Mouse (Mus musculus) neural tube, embryonic 11.5 days (tissue): ENCODE measurements at regions not wholly inside any gene's neighbourhood (a gene's known extent, or its start where the extent isn't known, plus 50 kb on each side); places are given as distances from the start of the nearest gene placed in this dataset.

Source experiments
- ATAC-seq: fragments of 200-750 bp; cut with Nextera tagmentation; 2 replicates; pipeline ENCODE4 v1.8.0; 2017; ENCODE audit warnings: moderate number of reproducible peaks, mild to moderate bottlenecking, moderate TSS enrichment, moderate library complexity; ENCODE audit not compliant: insufficient read depth, low FRiP score, low TSS enrichment
- DNase-seq: peaks from one replicate; pipeline ENCODE4 v3.0.0-alpha.2; 2015; ENCODE audit warnings: low spot score
- H3K27ac ChIP-seq: fragments of 300-500 bp; sonication (generic); 2 replicates; pipeline ENCODE4 v1.5.1; 2014; ENCODE audit warnings: low read depth, mild to moderate bottlenecking, low read length
- H3K27me3 ChIP-seq: fragments of 300-500 bp; sonication (generic); 2 replicates; pipeline ENCODE4 v1.6.1; 2014; ENCODE audit warnings: mild to moderate bottlenecking, low read length, mixed read lengths; ENCODE audit not compliant: control insufficient read depth, insufficient read depth
- H3K36me3 ChIP-seq: fragments of 300-500 bp; sonication (generic); 2 replicates; pipeline ENCODE4 v1.6.1; 2014; ENCODE audit warnings: mild to moderate bottlenecking, low read length, moderate library complexity, mixed read lengths; ENCODE audit not compliant: control insufficient read depth, insufficient read depth
- H3K4me1 ChIP-seq: fragments of 300-500 bp; sonication (generic); 2 replicates; pipeline ENCODE4 v1.6.1; 2014; ENCODE audit warnings: low read length, mixed read lengths; ENCODE audit not compliant: control insufficient read depth, insufficient read depth
- H3K4me2 ChIP-seq: fragments of 300-500 bp; sonication (generic); 2 replicates; pipeline ENCODE4 v1.6.1; 2014; ENCODE audit warnings: low read depth, mild to moderate bottlenecking, moderate library complexity
- H3K4me3 ChIP-seq: fragments of 300-500 bp; sonication (generic); 2 replicates; pipeline ENCODE4 v1.5.1; 2014; ENCODE audit warnings: low read depth, low read length
- H3K9ac ChIP-seq: fragments of 300-500 bp; sonication (generic); 2 replicates; pipeline ENCODE4 v1.6.1; 2014; ENCODE audit warnings: mild to moderate bottlenecking, low read length
- H3K9me3 ChIP-seq: fragments of 300-500 bp; sonication (generic); 2 replicates; pipeline ENCODE4 v1.6.1; 2016; ENCODE audit warnings: low read length; ENCODE audit not compliant: control insufficient read depth
- WGBS: fragments of 180-500 bp; shearing (Covaris S2); extraction: QIAGEN DNeasy Blood & Tissue Kit; methylation state at CpG from one replicate; pipeline ENCODE4 v1.1.7; 2014; 5-methylcytosine and 5-hydroxymethylcytosine counted together

DNA sequence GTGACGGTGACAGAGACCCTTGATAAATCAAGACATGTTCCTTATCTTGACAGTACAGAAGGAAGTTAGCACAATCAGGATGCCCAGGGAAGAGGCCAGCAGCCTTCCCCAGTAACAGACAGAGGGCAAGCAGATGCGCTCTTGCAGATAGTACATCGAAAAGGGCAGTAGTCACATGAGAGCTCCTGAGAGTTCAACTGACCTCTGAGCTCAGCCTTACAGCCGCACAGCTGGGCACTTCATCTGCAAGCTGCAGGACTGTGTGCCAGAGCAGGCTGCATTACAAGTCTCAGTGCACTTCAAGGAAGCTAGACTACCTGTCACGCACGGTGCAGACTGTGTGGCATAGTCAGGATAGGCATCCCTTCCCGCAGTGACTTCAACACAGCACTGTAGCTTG is 67.2 kb upstream of the Hbs1l start:
- DNase-seq: peak; percentile 11
- no peaks in the 10 kb centered on the region for H3K4me1 ChIP-seq
- no peaks in the 10 kb centered on the region for H3K36me3 ChIP-seq
- 74% methylated on average over 7 of the region's 7 CpGs for WGBS
- no peaks in the 10 kb centered on the region for H3K9me3 ChIP-seq
- H3K4me3 ChIP-seq: no peak overlapping the region
- ATAC-seq: no peak
- H3K27ac ChIP-seq: no peak overlapping the region
- no peak overlapping the region for H3K9ac ChIP-seq
- no peaks in the 10 kb centered on the region for H3K27me3 ChIP-seq
- no peak overlapping the region for H3K4me2 ChIP-seq

GRCm38 (mm10) chr10:21235172-21235571 is 60.6 kb upstream of the Hbs1l start:
- H3K27ac ChIP-seq: no peak overlapping the region

DNA sequence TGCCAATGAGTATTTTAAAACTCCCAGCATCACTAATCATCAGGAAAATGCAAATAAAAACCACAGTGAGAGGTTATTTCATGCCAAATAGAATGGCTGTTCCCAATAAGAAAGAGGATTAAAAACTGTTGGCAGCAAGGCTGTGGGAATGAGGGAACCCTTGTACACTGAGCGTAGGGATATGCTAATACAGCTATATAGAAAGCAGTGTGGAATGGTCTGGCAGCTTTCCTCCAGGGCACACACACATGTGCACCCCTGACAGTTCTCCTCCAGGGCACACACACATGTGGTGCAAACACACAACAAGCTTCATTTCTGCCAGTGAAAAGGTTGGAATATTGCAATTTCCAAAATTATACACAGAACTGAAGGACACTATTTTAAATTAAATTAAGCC is 58.8 kb upstream of the Hbs1l start:
- H3K9me3 ChIP-seq: no peaks in the 10 kb centered on the region

More at GRCm38 (mm10) chr10:21235172-21235571, 60.6 kb upstream of the Hbs1l start:
- ATAC-seq: no peak
- no peak overlapping the region for H3K4me2 ChIP-seq
- no peaks in the 10 kb centered on the region for H3K27me3 ChIP-seq
- H3K4me3 ChIP-seq: no peak overlapping the region
- no peak for DNase-seq
- WGBS: 66% methylated on average over 1 of the region's 1 CpGs
- H3K9ac ChIP-seq: no peak overlapping the region
- H3K9me3 ChIP-seq: no peaks in the 10 kb centered on the region
- H3K36me3 ChIP-seq: no peaks in the 10 kb centered on the region
- no peaks in the 10 kb centered on the region for H3K4me1 ChIP-seq

DNA sequence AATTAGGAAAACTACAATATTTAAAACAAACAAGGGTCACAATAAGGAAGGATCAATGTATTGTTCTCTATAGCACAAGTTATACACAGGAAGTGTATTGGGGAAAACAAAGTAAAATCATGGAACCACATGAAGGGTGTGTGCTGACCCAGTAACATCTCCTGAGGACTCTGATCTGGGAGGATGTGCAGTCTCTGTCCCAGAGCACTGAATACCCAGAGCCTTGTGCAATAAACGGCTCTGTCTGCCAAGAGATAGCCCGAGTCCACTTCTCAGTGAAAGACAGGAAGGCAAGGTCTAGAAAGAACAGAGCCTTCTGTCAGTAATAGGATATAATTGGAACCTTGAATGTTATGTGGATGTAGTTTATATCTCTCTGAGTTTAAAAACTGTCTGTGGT is 56.3 kb upstream of the Hbs1l start:
- Histone ChIP-seq H3K27me3 (no peaks in the 10 kb centered on the region), H3K9me3 (no peaks in the 10 kb centered on the region), H3K27ac (no peak overlapping the region), H3K4me3 (no peak overlapping the region), H3K4me2 (no peak overlapping the region), H3K4me1 (no peaks in the 10 kb centered on the region), H3K9ac (no peak overlapping the region), H3K36me3 (no peaks in the 10 kb centered on the region)
- ATAC-seq: no peak
- 83% methylated on average over 2 of the region's 2 CpGs for WGBS
- DNase-seq: no peak

More for the DNA sequence above, 58.8 kb upstream of the Hbs1l start:
- Histone ChIP-seq H3K4me3 (no peak overlapping the region), H3K4me2 (no peak overlapping the region), H3K27me3 (no peaks in the 10 kb centered on the region), H3K9ac (no peak overlapping the region), H3K27ac (no peak overlapping the region), H3K36me3 (no peaks in the 10 kb centered on the region), H3K4me1 (no peaks in the 10 kb centered on the region)
- no peak for ATAC-seq
- 81% methylated on average over 1 of the region's 1 CpGs for WGBS
- DNase-seq: no peak

GRCm38 (mm10) chr10:21241557-21242222 is 54.1 kb upstream of the Hbs1l start:
- Histone ChIP-seq H3K4me3 (no peak overlapping the region), H3K9ac (no peak overlapping the region), H3K9me3 (no peaks in the 10 kb centered on the region), H3K36me3 (no peaks in the 10 kb centered on the region), H3K4me2 (no peak overlapping the region), H3K27ac (no peak overlapping the region), H3K4me1 (no peaks in the 10 kb centered on the region), H3K27me3 (no peaks in the 10 kb centered on the region)
- 92% methylated on average over 6 of the region's 6 CpGs for WGBS
- DNase-seq: no peak
- ATAC-seq: no peak

DNA sequence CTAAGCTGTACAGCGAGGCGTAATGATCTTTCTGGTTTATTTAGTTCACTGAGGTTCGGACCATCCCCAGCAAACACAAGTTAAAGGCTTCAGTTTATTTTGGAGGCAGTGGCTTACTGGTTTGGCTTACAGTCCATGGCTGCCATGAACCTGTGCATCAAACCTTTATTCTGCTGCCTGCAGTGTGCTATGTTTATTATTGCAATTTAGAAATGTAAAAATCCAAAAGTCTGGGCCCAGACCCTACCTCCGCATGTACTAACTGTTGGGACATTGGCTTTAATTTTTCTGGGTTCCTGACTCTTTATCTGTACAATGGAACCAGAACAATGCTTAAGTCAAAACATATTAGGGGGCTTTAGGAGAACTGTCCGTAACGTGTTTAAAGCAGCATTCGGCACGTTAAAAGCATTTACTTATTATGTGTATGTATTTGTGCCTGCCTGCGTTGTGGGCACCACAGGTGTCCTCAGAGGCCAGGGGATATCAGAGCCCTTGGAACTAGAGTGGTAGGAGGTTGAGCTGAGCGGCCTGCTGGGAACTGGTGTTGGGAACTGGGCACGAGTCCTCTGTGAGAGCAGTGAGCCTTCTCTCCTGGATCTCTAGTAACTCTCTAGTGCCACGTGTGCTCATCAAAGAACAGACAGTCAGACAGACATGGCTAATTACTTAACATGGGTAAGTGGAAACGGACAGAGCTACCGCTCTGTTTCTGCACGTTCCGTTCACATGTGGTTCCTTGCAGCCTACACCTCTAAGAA is 53.1 kb upstream of the Hbs1l start:
- DNase-seq: no peak
- Histone ChIP-seq H3K9me3 (no peaks in the 10 kb centered on the region), H3K27me3 (no peaks in the 10 kb centered on the region), H3K4me3 (no peak overlapping the region), H3K9ac (no peak overlapping the region), H3K36me3 (no peaks in the 10 kb centered on the region), H3K4me2 (no peak overlapping the region), H3K27ac (no peak overlapping the region), H3K4me1 (no peaks in the 10 kb centered on the region)
- ATAC-seq: no peak
- WGBS: 89% methylated on average over 16 of the region's 16 CpGs

DNA sequence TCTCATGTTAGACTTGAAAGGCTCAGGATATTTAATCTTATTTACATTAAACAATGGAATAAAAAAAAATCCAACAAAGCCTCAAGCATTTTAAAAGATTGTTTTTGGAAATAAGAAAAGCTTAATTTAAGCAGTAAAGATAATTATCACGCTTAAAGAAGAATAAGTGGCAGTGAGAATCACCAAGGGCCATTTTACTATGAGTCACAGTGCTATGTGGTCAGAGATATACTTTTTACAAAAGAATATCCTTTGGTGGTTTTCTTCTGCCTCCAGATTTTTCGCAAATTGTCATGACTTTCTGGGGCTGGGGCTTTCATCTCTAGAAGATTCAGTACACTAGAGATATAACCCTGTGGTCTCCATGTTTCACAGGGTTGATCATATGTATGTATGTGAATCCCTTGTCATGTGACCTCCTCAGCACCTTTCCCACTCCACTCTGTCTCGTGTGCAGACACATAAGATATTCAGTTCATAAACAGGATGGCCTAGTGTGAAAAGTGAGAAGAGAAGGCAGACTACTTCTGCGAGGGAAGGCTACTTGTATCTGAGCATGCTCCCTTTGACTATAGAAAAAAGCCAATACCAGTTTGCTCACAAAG is 50.8 kb upstream of the Hbs1l start:
- Histone ChIP-seq H3K9me3 (no peaks in the 10 kb centered on the region), H3K4me3 (no peak overlapping the region), H3K27me3 (no peaks in the 10 kb centered on the region), H3K9ac (no peak overlapping the region), H3K27ac (no peak overlapping the region), H3K4me1 (no peaks in the 10 kb centered on the region), H3K4me2 (no peak overlapping the region), H3K36me3 (no peaks in the 10 kb centered on the region)
- DNase-seq (no peak), ATAC-seq (no peak)
- 83% methylated on average over 4 of the region's 4 CpGs for WGBS

DNA sequence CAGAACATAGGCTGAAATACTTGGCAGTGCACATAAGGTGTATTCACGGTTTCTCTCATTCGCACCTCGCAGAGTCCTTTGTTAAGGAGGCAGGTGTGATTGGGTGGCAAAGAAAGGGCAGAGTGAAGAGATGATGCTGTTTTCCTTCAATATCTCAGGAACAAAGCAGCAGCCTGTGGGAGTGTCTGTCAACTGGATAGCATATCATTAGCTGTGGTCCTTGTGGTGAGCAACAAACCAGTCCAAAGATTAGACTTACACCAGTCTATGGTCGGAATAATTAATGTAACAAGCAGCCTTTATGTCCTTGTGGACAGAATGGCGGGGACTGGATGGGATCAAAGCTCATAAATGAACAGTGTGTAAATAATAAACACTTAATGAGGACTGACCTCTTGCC is 50.2 kb upstream of the Hbs1l start:
- Histone ChIP-seq H3K9ac (no peak overlapping the region), H3K9me3 (no peaks in the 10 kb centered on the region), H3K27me3 (no peaks in the 10 kb centered on the region), H3K4me1 (no peaks in the 10 kb centered on the region), H3K36me3 (no peaks in the 10 kb centered on the region), H3K4me3 (no peak overlapping the region), H3K27ac (no peak overlapping the region), H3K4me2 (no peak overlapping the region)
- DNase-seq (no peak), ATAC-seq (no peak)
- 91% methylated on average over 5 of the region's 5 CpGs for WGBS
